Mouse (Mus musculus) hindbrain, embryonic 11.5 days (tissue): ENCODE measurements around the gene Snd1. TPM values are rescaled to one million over a fixed set of nuclear protein-coding genes. Genes with fewer than 3 reads are reported as not detected.

ENCODE experiments used
- ATAC-seq: fragments of 200-750 bp; cut with Nextera tagmentation; 2 replicates; pipeline ENCODE4 v1.8.0; 2017; ENCODE audit warnings: mild to moderate bottlenecking, moderate TSS enrichment, moderate library complexity; ENCODE audit not compliant: low FRiP score
- DNase-seq: peaks from one replicate; pipeline ENCODE4 v3.0.0-alpha.2; 2015; ENCODE audit warnings: low spot score
- H3K27ac ChIP-seq: fragments of 300-500 bp; sonication (generic); 2 replicates; pipeline ENCODE4 v1.5.1; 2014; ENCODE audit warnings: mild to moderate bottlenecking, low read depth, low read length
- H3K27me3 ChIP-seq: fragments of 300-500 bp; sonication (generic); 2 replicates; pipeline ENCODE4 v1.6.1; 2014; ENCODE audit warnings: mild to moderate bottlenecking, low read length, moderate library complexity, mixed read lengths; ENCODE audit not compliant: control insufficient read depth, insufficient read depth
- H3K36me3 ChIP-seq: fragments of 300-500 bp; sonication (generic); 2 replicates; pipeline ENCODE4 v1.6.1; 2014; ENCODE audit warnings: mild to moderate bottlenecking, low read length, moderate library complexity, mixed read lengths; ENCODE audit not compliant: control insufficient read depth, insufficient read depth
- H3K4me1 ChIP-seq: fragments of 300-500 bp; sonication (generic); replicated peaks from 2 replicates; pipeline ENCODE4 v1.6.1; 2014; ENCODE audit warnings: low read length, mixed read lengths; ENCODE audit not compliant: control insufficient read depth, insufficient read depth
- H3K4me2 ChIP-seq: fragments of 300-500 bp; sonication (generic); replicated peaks from 2 replicates; pipeline ENCODE4 v1.6.1; 2014; ENCODE audit warnings: mild to moderate bottlenecking, low read depth, low read length
- H3K4me3 ChIP-seq: fragments of 300-500 bp; sonication (generic); 2 replicates; pipeline ENCODE4 v1.5.1; 2014; ENCODE audit warnings: low read depth, low read length
- H3K9ac ChIP-seq: fragments of 300-500 bp; sonication (generic); 2 replicates; pipeline ENCODE4 v1.6.1; 2014; ENCODE audit warnings: low read depth, low read length
- H3K9me3 ChIP-seq: fragments of 300-500 bp; sonication (generic); 2 replicates; pipeline ENCODE4 v1.6.1; 2016; ENCODE audit warnings: low read length; ENCODE audit not compliant: control insufficient read depth
- WGBS: fragments of 180-500 bp; shearing (Covaris S2); extraction: QIAGEN DNeasy Blood & Tissue Kit; methylation state at CpG from one replicate; pipeline ENCODE4 v1.1.7; 2014; 5-methylcytosine and 5-hydroxymethylcytosine counted together
- polyA plus RNA-seq: library from polyadenylated mRNA; unstranded; fragments of >200 nt; fragmentation: Nextera tagmentation; extraction: Ambion mirVana; gene quantifications from 2 replicates; pipeline ENCODE4 v1.2.1, GENCODE M21; 2014

The Snd1 gene
- polyA plus RNA-seq, 1 experiment from 2014 or later = 86.2 TPM

- no peaks in the 10 kb centered on the region for H3K27me3 ChIP-seq
- no peak overlapping the region for H3K27ac ChIP-seq
- 88% methylated on average over 3 of the region's 3 CpGs for WGBS
- H3K4me1 ChIP-seq = no peaks in the 10 kb centered on the region
- no peak overlapping the region for H3K4me2 ChIP-seq
- H3K9ac ChIP-seq = no peak overlapping the region
- H3K9me3 ChIP-seq = no peaks in the 10 kb centered on the region
- H3K36me3 ChIP-seq = no peaks in the 10 kb centered on the region
- no peak overlapping the region for H3K4me3 ChIP-seq
- ATAC-seq (no peak), DNase-seq (no peak)
Measured at GRCm38 (mm10) chr6:28751186-28751585, 276.2 kb downstream of the Snd1 start.

DNA sequence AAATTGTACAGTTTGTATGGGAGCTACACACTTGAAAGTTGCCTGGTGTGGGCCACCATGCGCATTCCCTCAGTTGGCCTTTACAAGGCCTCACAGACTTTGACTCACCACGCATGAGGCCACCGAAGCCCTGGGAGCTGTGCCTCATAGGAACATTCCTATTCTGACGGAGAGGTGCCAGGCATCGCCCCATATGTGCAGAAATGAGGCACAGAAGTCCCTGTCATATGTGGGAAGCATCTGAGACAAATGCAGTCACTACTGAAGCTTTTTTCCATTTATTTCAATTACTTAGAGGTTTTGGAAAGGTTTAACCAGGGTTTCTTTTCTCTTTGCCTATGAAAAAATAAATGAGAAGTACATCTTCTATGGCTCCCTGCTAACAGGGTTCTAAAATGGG is 278.3 kb downstream of the Snd1 start:
- Histone ChIP-seq H3K9me3 (no peaks in the 10 kb centered on the region), H3K27me3 (no peaks in the 10 kb centered on the region), H3K27ac (no peak overlapping the region), H3K36me3 (no peaks in the 10 kb centered on the region), H3K9ac (no peak overlapping the region), H3K4me2 (no peak overlapping the region), H3K4me3 (no peak overlapping the region), H3K4me1 (0 out of 2 replicates have a peak, but pooled peaks cover 2% of the 10 kb centered on the region)
- 97% methylated on average over 5 of the region's 5 CpGs for WGBS
- ATAC-seq (no peak), DNase-seq (no peak)

DNA sequence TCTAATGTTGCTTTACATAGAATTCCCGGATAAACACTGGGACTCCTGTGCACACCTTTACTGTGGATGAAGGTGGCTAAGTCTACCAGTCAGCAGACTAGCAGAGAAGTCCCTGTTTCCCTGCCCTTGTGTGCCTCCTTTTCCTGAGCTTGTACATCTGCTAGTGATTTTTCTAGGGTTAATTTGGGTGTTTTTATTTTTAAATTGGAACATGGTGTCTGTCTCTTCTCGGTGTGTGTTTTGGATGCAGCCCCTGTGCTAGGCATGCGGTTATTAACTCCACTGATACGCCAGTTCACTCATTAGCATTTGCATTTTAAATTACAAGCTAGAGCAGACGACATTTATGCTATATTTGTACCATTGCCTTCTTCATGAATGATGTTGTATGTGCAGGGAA is 278.7 kb downstream of the Snd1 start:
- H3K27ac ChIP-seq = no peak overlapping the region
- H3K9ac ChIP-seq = no peak overlapping the region
- 0 out of 2 replicates have a peak, but pooled peaks cover 2% of the 10 kb centered on the region for H3K4me1 ChIP-seq
- no peaks in the 10 kb centered on the region for H3K36me3 ChIP-seq
- no peak overlapping the region for H3K4me3 ChIP-seq
- no peak overlapping the region for H3K4me2 ChIP-seq
- DNase-seq = no peak
- H3K27me3 ChIP-seq = no peaks in the 10 kb centered on the region
- ATAC-seq = no peak
- WGBS = 88% methylated on average over 5 of the region's 5 CpGs
- no peaks in the 10 kb centered on the region for H3K9me3 ChIP-seq

- 91% methylated on average over 6 of the region's 6 CpGs for WGBS
- no peak for ATAC-seq
Measured at GRCm38 (mm10) chr6:28754127-28754898, 279.4 kb downstream of the Snd1 start.

GRCm38 (mm10) chr6:28756306-28757018 is 281.5 kb downstream of the Snd1 start:
- DNase-seq (peak; percentile 57), ATAC-seq (peak; percentile 82)
- Histone ChIP-seq H3K27me3 (no peaks in the 10 kb centered on the region), H3K27ac (peak overlapping the region; percentile 49), H3K4me3 (no peak overlapping the region), H3K9ac (no peak overlapping the region), H3K4me2 (no peak overlapping the region), H3K9me3 (no peaks in the 10 kb centered on the region), H3K36me3 (no peaks in the 10 kb centered on the region), H3K4me1 (0 out of 2 replicates have a peak, but pooled peaks cover 2% of the 10 kb centered on the region)
- WGBS = 49% methylated on average over 10 of the region's 10 CpGs

More at GRCm38 (mm10) chr6:28754127-28754898, 279.4 kb downstream of the Snd1 start:
- DNase-seq = no peak
- Histone ChIP-seq H3K27me3 (no peaks in the 10 kb centered on the region), H3K4me3 (no peak overlapping the region), H3K36me3 (no peaks in the 10 kb centered on the region), H3K9me3 (no peaks in the 10 kb centered on the region), H3K4me1 (0 out of 2 replicates have a peak, but pooled peaks cover 2% of the 10 kb centered on the region), H3K4me2 (no peak overlapping the region), H3K9ac (no peak overlapping the region), H3K27ac (no peak overlapping the region)

- WGBS = 84% methylated on average over 4 of the region's 4 CpGs
- DNase-seq (no peak), ATAC-seq (no peak)
- H3K4me2 ChIP-seq = no peak overlapping the region
- H3K4me3 ChIP-seq = no peak overlapping the region
- no peak overlapping the region for H3K9ac ChIP-seq
- H3K36me3 ChIP-seq = no peaks in the 10 kb centered on the region
- no peaks in the 10 kb centered on the region for H3K27me3 ChIP-seq
- H3K4me1 ChIP-seq = peaks cover 2% of the 10 kb centered on the region; the same call in 1 of the 2 replicates
- no peaks in the 10 kb centered on the region for H3K9me3 ChIP-seq
- no peak overlapping the region for H3K27ac ChIP-seq
Measured at GRCm38 (mm10) chr6:28758293-28758692, 283.4 kb downstream of the Snd1 start.

DNA sequence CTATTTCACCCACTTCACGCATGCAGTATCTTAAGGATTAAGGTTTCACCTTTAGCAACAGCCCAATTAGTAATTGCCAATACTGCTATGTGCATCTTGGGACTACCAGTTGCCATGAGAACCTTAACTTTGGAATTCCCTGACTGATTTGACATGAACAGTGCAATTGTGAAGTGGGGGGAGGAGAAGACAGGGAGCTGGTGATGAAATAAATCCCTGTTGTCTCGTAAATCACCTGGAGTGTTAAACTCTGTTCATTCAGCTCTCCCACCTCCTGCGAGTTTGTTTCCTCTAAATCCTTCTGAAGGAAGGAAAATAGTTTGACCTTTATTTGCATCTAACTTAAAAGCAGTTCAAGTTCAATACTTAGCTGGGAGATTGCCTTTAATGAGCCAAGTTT is 286.8 kb downstream of the Snd1 start:
- Histone ChIP-seq H3K36me3 (no peaks in the 10 kb centered on the region), H3K4me3 (no peak overlapping the region), H3K27me3 (no peaks in the 10 kb centered on the region), H3K9me3 (no peaks in the 10 kb centered on the region), H3K27ac (no peak overlapping the region), H3K4me2 (no peak overlapping the region), H3K4me1 (peaks cover 2% of the 10 kb centered on the region; the same call in 1 of the 2 replicates), H3K9ac (no peak overlapping the region)
- 34% methylated on average over 3 of the region's 3 CpGs for WGBS
- ATAC-seq = 0 out of 2 replicates have a peak, but pooled peaks have one; percentile 26
- DNase-seq = no peak

- ATAC-seq = peak; percentile 55
Measured at GRCm38 (mm10) chr6:28762132-28762775, 287.3 kb downstream of the Snd1 start.

More at GRCm38 (mm10) chr6:28762132-28762775, 287.3 kb downstream of the Snd1 start:
- Histone ChIP-seq H3K4me3 (no peak overlapping the region), H3K4me1 (no peaks in the 10 kb centered on the region; the same call in 1 of the 2 replicates), H3K4me2 (no peak overlapping the region), H3K27me3 (no peaks in the 10 kb centered on the region), H3K9me3 (no peaks in the 10 kb centered on the region), H3K9ac (no peak overlapping the region), H3K36me3 (no peaks in the 10 kb centered on the region), H3K27ac (no peak overlapping the region)
- no peak for DNase-seq
- 19% methylated on average over 5 of the region's 5 CpGs for WGBS
